Mouse (Mus musculus): ENCODE measurements around the gene Ercc6l. TPM values are rescaled to one million over a fixed set of nuclear protein-coding genes. Genes with fewer than 3 reads are reported as not detected.
A peak's percentile ranks its signal among the peaks of the same experiment; 100 is the strongest.

Gene Ercc6l
- 0.08 and 0.10 TPM in 2 replicates for polyA plus RNA-seq (2012; rRNA removed)

DNA sequence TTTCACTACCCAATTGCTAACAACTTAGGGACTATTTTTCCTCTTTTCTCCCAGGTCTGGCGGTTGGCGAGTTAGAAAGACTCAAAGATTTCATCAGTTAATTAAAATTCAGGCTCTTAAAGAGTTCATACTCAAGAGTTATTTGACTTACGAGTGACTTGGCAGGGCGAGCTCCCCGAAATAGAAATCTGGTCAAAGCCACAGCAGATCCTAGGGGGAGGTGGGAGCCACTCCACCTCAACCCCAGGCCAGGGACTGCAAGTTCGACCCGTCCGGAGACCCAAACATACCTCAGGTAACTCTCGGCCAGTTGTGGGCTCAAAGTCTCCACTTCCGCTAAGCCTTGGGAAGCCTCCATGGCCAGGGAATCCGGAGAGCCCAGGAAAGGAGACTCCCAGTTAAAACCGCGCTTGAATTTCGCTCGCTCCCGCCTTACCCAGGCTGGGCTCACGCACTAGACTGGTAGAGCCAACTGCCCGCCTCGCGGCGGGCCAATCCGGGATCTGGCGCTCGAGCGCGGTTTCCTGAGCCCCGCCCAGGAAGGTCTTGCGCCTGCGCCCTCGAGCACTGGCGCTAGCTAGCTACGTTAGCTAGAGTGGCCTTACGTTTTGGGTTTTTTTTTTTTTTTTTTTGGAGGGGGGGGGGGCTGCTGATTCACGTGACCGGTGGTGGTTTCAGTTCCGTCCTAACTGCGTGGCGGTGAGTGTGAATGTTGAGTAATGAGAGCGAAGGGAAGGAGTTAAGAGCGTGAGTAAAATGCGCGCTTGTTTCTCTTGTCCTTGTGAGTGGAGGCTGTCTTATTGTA is at the start of gene Ercc6l:
Gene Ercc6l (minus strand): TSS at position 474 of the 805 bp plus-strand sequence.
- peak within 1 kb of the TSS; percentile 54 for H3K27ac ChIP-seq (ENCODE audit: insufficient read depth, low read length)
- peak within 1 kb of the TSS; percentile 68 for H3K4me3 ChIP-seq (replicated peaks; ENCODE audit: insufficient read depth, low read depth, low read length)
- no peaks in the 10 kb centered on the region for H3K27me3 ChIP-seq (ENCODE audit: control insufficient read depth, insufficient read depth, low read length)
- 1% methylated on average over 42 of the region's 42 CpGs for WGBS
- H3K4me1 ChIP-seq (ENCODE audit: control insufficient read depth, insufficient read depth, low read length) = no peaks in the 10 kb centered on the region
- TF ChIP-seq POLR2A (IDR thresholded peaks at IDR 0.05; ENCODE audit: borderline replicate concordance, insufficient read depth, low read length) (peak; percentile 24; the same call in 1 of the 2 replicates), CTCF (IDR thresholded peaks at IDR 0.05; ENCODE audit: borderline replicate concordance, insufficient read depth, low read depth, low read length) (no peak)
- DNase-seq = peak; percentile 87 to 93

DNA sequence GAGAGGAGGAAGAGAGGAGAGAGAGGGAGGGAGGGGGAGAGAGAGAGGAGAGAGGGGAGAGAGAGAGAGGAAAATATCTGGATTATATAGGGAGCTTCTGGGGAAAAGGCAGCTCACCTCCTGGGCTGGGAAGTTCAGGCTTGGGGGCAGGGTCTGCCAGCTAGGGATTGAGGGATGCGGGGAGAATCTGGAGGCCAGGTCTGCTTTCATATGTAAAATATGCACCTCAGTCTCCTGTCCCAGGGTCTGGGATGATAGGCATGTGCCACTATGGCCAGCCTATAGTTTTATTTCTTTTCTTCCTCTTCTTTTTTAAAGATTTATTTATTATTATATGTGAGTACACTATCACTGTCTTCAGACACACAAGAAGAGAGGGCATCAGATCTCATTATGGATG is 33.9 kb upstream of the Ercc6l start:
- whole genome bisulfite sequencing = 56% methylated on average over 1 of the region's 1 CpGs
- no peak for TF ChIP-seq CTCF (IDR thresholded peaks at IDR 0.05; ENCODE audit: borderline replicate concordance, insufficient read depth, low read depth, low read length)
- no peak for TF ChIP-seq POLR2A (IDR thresholded peaks at IDR 0.05; ENCODE audit: borderline replicate concordance, insufficient read depth, low read length)
- Histone ChIP-seq H3K4me1 (ENCODE audit: control insufficient read depth, insufficient read depth, low read length) (no peaks in the 10 kb centered on the region), H3K4me3 (replicated peaks; ENCODE audit: insufficient read depth, low read depth, low read length) (no peak overlapping the region), H3K27ac (ENCODE audit: insufficient read depth, low read length) (no peak overlapping the region), H3K27me3 (ENCODE audit: control insufficient read depth, insufficient read depth, low read length) (no peaks in the 10 kb centered on the region)
- DNase-seq = no peak

DNA sequence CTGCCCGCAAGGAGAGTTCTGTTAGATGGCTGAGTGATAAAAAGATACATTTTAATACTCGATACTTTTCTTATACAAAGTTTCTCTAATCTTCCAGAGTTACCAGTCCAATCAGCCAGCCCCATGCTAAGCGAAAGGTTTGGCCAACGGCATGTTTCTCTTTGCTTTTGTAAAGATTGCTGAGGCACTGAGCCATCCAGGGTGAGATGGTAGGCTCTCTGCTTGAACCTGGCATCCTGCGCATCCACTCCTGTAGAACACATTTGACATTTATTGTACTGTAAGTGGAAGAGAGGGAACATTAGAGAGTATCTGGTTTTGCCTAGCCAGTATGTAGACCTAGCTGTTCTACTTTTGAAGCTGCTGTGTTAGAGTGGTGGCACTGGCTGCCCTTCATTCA is 32.7 kb upstream of the Ercc6l start:
- no peak for TF ChIP-seq POLR2A (IDR thresholded peaks at IDR 0.05; ENCODE audit: borderline replicate concordance, insufficient read depth, low read length)
- TF ChIP-seq CTCF (IDR thresholded peaks at IDR 0.05; ENCODE audit: borderline replicate concordance, insufficient read depth, low read depth, low read length) = no peak
- H3K4me1 ChIP-seq (ENCODE audit: control insufficient read depth, insufficient read depth, low read length) = no peaks in the 10 kb centered on the region
- no peak for DNase-seq
- H3K27me3 ChIP-seq (ENCODE audit: control insufficient read depth, insufficient read depth, low read length) = no peaks in the 10 kb centered on the region
- H3K27ac ChIP-seq (ENCODE audit: insufficient read depth, low read length) = no peak overlapping the region
- WGBS = 35% methylated on average over 5 of the region's 5 CpGs
- peak overlapping the region; percentile 84 for H3K4me3 ChIP-seq (replicated peaks; ENCODE audit: insufficient read depth, low read depth, low read length)

DNA sequence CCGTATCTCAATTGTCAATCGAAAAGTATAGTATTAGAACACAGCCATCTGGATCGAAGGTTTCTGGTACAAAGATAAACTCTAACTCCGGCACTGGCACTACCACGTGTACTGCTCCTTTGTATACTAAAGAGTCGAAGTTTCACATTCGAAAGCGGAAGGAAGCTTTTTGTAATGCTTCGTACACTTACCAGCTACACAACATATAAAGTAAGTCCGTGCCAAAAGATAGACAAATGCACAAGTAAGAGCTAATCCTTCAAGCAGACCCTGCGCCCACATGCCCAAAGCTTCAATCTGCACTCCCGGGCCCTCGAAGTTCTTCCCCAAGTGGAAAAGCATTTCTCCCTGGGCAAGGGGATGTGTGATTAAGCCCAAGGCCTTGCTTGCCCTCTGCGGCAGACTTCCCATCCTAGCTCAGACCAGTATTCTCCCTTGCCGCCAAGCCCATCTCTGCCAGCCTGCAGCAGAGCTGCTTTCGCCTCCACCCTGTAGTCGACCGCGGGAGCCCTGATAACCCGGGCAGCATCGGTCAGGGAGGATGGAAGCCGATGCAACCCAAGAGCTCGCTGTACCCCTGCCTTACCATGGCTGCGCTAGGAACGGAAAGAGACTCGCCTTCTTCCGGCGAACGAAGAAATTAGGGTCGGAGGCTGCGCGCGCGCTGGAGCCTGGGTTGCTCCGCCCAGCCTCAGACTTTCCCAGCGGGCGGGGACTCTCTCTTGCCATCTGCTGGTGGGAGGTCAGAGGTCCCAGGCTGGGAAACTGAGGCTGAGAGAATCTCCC is 32.0 kb upstream of the Ercc6l start, which contains the start of gene Rps4x:
Gene Rps4x (minus strand): TSS at position 683 of the 786 bp plus-strand sequence.
- WGBS = 7% methylated on average over 37 of the region's 37 CpGs
- peak; percentile 76 to 79 for DNase-seq
- Histone ChIP-seq H3K27ac (ENCODE audit: insufficient read depth, low read length) (peak within 1 kb of the TSS; percentile 47; the same call in 1 of the 2 replicates), H3K4me1 (ENCODE audit: control insufficient read depth, insufficient read depth, low read length) (no peaks in the 10 kb centered on the region), H3K4me3 (replicated peaks; ENCODE audit: insufficient read depth, low read depth, low read length) (peak within 1 kb of the TSS; percentile 84), H3K27me3 (ENCODE audit: control insufficient read depth, insufficient read depth, low read length) (no peaks in the 10 kb centered on the region)
- TF ChIP-seq POLR2A (IDR thresholded peaks at IDR 0.05; ENCODE audit: borderline replicate concordance, insufficient read depth, low read length) (peak; percentile 72; the same call in 1 of the 2 replicates), CTCF (IDR thresholded peaks at IDR 0.05; ENCODE audit: borderline replicate concordance, insufficient read depth, low read depth, low read length) (peak; percentile 52)

DNA sequence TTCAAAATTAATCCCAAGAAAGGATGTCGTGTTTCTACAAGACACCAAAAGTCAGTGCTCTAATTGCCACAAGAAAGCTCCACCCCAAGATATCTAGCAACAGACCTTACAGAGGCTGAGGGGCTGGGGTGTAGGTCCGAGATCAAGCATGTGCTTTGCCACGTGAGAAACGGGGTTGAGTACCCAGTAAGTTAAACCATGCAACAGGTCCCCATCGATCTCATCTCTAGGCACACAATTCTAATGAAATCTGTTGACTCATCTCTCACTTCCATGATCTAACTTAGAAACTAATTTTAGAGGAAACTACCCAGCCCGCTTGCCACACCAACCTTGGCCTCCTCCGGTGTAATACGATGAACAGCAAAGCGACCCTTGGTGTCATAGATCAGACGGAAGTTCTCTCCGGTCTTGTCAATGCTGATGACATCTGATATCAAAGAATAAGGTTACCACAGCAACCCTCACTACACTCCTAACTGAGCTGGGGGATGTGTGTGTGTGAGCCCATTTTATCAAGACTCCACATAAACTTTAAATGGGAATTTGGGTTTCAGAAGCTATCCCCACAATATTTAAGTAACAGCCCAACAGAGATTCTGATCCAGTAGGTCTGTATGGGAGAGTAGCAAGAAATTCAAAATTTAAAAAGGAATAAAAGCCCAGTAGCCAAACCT is 30.3 kb upstream of the Ercc6l start:
- H3K27me3 ChIP-seq (ENCODE audit: control insufficient read depth, insufficient read depth, low read length) = no peaks in the 10 kb centered on the region
- no peak overlapping the region for H3K27ac ChIP-seq (ENCODE audit: insufficient read depth, low read length)
- no peak for DNase-seq
- no peak for TF ChIP-seq CTCF (IDR thresholded peaks at IDR 0.05; ENCODE audit: borderline replicate concordance, insufficient read depth, low read depth, low read length)
- TF ChIP-seq POLR2A (IDR thresholded peaks at IDR 0.05; ENCODE audit: borderline replicate concordance, insufficient read depth, low read length) = no peak
- no peak overlapping the region for H3K4me3 ChIP-seq (replicated peaks; ENCODE audit: insufficient read depth, low read depth, low read length)
- 36% methylated on average over 11 of the region's 11 CpGs for WGBS
- H3K4me1 ChIP-seq (ENCODE audit: control insufficient read depth, insufficient read depth, low read length) = no peaks in the 10 kb centered on the region

DNA sequence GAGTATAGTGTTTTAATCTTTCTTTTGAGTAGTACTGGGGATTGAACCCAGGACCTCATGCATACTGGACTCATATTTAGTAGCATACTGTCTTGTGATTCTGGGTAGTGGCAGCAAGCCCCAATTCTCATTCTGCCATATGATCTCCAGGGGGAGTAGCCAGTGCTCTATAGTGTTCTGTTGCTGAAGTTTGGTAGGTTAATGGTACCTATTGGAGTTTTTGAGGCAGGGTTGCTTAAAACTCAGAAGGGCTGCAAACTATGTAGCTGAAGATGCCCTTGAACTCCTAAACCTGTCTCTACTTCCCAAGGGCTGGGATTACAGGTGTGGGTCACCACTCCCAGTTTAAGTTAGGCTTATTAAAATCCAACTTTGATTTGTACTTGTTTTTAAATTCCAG is 25.7 kb upstream of the Ercc6l start:
- Histone ChIP-seq H3K4me1 (ENCODE audit: control insufficient read depth, insufficient read depth, low read length) (no peaks in the 10 kb centered on the region), H3K27me3 (ENCODE audit: control insufficient read depth, insufficient read depth, low read length) (no peaks in the 10 kb centered on the region), H3K27ac (ENCODE audit: insufficient read depth, low read length) (no peak overlapping the region), H3K4me3 (replicated peaks; ENCODE audit: insufficient read depth, low read depth, low read length) (no peak overlapping the region)
- DNase-seq = no peak
- TF ChIP-seq CTCF (IDR thresholded peaks at IDR 0.05; ENCODE audit: borderline replicate concordance, insufficient read depth, low read depth, low read length) (no peak), POLR2A (IDR thresholded peaks at IDR 0.05; ENCODE audit: borderline replicate concordance, insufficient read depth, low read length) (no peak)

DNA sequence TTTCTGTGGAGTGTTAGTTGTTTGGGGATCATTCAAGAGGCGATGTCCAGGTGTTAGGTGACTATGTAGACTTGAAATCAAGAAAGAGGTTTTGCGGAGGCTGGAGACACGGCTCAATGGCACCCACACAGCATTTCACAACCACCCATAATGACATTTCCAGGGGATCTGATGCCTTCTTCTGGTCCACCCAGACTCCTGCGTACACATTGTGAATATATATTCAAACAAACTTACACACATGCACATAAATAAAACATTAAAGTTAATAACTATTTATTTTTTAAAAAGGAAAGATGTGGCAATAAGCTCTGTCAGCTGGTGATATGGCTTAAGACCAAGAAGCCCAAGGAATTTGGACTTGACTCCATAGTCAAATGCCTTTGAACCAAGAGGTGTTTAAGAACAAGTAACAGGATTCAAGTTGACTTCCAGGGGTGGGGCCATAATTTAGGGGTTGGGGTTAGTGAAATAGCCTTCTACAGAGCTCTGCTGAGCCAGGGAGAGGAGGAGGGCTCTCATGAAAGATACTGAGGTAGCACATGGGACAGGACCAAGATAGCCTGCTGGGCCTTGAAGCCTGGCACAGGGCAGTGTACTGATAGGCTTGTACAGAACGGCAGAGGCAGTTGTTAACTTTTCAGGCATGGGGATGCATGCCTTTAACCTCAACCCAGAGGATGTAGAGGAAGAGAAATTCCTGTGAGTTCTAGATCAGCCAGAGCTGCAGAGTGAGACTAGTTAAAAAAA is 18.8 kb upstream of the Ercc6l start:
- 80% methylated on average over 5 of the region's 5 CpGs for WGBS

More for the DNA sequence above, 18.8 kb upstream of the Ercc6l start:
- H3K4me1 ChIP-seq (ENCODE audit: control insufficient read depth, insufficient read depth, low read length) = no peaks in the 10 kb centered on the region
- TF ChIP-seq POLR2A (IDR thresholded peaks at IDR 0.05; ENCODE audit: borderline replicate concordance, insufficient read depth, low read length) (no peak), CTCF (IDR thresholded peaks at IDR 0.05; ENCODE audit: borderline replicate concordance, insufficient read depth, low read depth, low read length) (no peak)
- DNase-seq = no peak
- H3K4me3 ChIP-seq (replicated peaks; ENCODE audit: insufficient read depth, low read depth, low read length) = no peak overlapping the region
- no peaks in the 10 kb centered on the region for H3K27me3 ChIP-seq (ENCODE audit: control insufficient read depth, insufficient read depth, low read length)
- no peak overlapping the region for H3K27ac ChIP-seq (ENCODE audit: insufficient read depth, low read length)

Measured in cerebellum, adult 2 months (tissue).